Mouse (Mus musculus): Measurements from ENCODE around the gene Faah.

DNA sequence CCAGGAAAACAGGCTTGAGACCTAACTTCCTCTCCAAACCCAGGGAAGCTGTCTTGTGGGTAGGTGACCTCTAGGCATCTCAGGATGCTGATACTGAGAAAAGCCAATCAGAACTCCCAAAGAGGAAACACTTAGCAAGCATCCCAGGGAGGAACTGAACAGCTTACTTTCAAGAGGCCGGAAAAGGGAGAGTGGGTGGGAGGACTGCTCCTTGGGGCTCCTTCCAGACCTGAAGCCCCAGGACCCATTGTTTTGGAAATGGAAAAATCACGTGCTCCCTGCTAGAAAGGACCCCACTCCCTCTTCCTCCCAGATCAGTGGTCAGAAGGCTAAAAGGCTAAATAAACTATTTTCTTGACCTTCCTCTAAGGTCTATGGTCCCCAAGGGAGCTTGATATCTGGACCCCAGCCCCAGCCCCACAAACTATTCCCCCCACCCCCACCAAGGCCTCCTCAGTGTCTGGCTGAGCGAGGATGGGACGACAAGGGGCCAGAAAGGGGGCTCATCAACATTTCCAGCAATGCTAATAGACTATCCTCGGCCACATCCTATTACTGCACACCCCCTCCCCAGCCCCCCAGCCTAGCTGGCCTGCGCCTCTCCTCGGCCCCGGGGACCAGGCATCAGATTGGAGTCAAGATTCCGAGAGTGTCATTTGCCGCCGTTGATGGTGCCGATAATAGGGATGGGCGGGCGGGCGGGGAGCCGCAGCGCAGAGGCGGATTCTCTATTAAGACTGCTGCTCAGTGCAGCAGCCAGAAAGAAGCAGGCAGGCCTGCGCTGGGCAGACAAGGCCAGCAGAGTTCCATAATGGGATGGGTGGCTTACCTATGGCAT lies 62.9 kb downstream of the Faah start:
- TF ChIP-seq EP300 (IDR thresholded peaks at IDR 0.05) (no peak), CTCF (IDR thresholded peaks at IDR 0.05) (no peak)
